Mouse (Mus musculus): ENCODE data around the gene Negr1.

The Negr1 gene

GRCm38 (mm10) chr3:156561524-156562423 lies at the start of gene Negr1:
Gene Negr1, plus strand, starts transcription at chr3:156561794.
- DNase-seq = peak; percentile 84

GRCm38 (mm10) chr3:156526461-156526933 lies 35.1 kb upstream of the Negr1 start:
- DNase-seq = no peak

- no peak for DNase-seq
Measured at GRCm38 (mm10) chr3:156527231-156527995, 34.2 kb upstream of the Negr1 start.

DNA sequence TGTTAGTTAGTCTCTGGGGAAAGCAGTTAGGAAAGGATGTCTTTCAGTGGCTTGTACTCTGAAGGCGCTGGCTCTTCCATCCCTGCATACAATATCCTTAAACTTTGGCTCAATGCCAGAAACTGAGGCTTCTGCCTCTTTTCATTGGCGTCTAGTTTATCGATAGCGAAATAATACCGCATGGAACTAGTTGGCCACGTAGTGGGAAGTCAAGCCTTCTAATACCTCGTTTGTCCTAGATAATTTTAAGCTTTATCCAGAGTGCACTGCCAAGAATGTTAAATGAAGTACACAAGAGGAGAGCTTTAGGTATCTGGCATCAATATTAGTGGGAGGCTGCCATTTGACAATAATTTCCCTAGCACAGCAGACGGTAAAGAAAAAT lies 2.2 kb upstream of the Negr1 start:
- DNase-seq = no peak

DNA sequence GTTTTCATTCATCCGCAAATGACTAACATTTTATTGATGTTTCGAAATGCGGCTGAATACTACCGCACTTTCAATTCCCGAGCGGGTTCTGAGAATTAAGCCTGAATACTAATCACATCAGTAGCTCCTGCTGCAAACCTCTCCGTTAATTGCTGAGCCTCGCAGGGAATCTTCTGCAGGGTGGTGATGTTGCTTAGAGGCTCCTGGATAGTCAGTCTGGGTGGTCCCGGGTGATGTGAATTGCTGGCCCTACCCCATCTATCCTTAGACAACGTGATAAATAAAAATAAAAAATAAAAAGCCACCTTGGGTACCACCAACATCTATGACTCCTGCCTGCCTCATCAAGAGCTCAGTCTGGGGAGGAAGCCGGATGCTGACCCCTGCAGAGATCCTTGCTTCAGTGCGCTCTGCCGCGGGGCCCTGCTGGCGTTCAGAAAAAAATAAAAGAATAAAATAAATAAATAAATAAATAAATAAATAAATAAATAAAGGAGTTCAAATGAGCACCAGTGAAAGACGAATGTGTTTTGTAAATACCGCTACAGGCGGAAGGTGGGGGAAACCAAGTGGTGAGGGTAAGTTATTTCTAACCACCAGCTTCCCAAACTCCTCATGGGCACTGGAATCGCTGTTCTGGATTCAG lies 1.6 kb upstream of the Negr1 start:
- DNase-seq = peak; percentile 31

DNA sequence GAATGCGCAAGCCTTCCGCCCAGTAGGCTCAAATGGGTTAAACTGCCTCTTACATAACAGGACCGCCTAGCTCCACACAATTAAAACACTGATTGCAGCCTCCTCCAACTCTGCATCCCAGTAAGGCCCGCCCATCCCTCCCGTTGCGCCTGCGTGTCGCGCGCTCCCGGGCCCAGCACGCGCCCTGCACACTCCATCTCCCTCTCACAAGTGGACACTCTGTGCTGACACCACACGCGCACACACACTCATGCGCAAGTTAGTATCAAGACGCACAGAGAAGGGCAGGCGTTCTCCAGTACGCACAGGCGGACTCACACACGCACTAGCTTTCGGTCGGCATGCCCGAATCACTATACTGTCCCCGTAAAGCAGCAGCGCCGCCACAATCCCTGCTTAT lies 828 bp upstream of the Negr1 start:
- peak; percentile 85 for DNase-seq

DNA sequence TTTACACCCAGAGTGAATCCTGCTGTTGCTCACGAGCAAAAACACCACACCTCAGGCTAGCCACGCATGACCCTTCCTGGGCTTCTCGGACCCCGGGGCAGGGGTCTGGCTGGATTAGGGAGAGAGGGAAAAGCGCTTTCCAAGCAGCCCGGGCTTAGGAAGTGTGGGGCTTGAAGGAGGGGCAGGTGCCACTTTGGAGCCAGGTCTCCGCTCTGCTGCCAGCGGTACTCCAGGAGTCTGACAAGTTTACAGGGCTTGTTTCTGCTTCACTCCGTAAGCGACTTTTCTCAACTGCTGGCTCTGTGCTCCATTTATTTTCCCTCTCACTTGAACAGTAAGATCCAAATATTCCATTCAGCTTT lies 811 bp downstream of the Negr1 start:
- peak; percentile 14 for DNase-seq

DNA sequence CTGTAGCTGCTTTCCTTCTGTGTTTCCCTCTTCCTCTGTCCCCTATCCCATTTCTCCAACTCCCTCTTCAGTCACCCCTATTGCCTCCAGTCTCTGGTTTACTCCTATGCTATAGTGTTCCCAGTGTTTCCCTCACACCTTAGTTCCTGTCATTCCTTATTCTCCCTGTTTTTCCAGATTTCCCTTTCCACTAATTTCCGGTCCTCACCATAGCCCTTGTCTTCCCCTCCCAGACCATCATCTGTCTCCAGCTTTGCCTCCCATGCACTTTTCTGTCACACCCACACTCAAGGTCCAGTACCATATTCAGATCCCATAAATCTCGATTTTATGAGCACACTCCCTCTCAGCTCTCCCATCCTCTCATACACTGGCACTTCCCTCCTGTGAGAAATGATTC lies 1.2 kb downstream of the Negr1 start:
- no peak for DNase-seq

- DNase-seq = no peak
Measured at GRCm38 (mm10) chr3:156563353-156563752, 1.8 kb downstream of the Negr1 start.

- no peak for DNase-seq
Measured at GRCm38 (mm10) chr3:156573465-156573864, 11.9 kb downstream of the Negr1 start.

GRCm38 (mm10) chr3:156576292-156576691 lies 14.7 kb downstream of the Negr1 start:
- DNase-seq = peak; percentile 9

DNA sequence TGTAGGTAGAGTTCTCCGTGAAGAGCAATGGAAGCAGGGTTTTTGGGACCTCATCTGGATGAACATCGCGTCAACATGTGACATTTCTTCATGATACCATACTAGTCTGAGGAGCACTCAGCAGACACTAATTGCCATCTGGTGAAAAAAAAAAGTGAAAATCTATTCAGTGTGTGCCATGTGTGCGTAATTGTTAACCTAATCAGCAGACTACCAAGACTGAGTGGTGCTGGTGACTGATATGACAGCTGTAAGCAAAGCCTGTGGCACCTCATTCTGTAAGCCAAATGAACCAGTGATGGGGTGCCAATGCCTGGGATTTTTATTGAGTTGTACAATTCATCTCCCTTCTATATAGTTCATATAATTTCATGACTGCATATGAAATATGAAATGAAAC lies 29.0 kb downstream of the Negr1 start:
- no peak for DNase-seq

DNA sequence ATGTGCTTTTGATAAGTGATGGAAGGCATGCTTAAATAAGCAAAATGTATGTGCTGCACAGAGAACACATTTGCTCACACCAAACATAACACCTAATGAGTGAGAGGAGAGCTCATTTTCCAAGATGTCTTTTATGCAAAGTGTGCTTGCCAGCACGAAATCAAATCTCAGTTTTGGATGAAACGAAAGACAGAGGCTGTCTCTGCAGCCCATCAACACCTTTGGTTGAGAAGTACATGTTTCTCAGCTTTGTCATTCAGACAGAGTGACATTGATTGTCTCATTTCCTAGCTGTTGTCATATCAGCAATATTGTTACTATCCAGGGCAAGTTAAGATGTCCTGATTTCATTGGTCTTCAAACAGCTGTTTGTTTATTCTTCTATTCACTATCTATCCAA lies 29.5 kb downstream of the Negr1 start:
- no peak for DNase-seq

DNA sequence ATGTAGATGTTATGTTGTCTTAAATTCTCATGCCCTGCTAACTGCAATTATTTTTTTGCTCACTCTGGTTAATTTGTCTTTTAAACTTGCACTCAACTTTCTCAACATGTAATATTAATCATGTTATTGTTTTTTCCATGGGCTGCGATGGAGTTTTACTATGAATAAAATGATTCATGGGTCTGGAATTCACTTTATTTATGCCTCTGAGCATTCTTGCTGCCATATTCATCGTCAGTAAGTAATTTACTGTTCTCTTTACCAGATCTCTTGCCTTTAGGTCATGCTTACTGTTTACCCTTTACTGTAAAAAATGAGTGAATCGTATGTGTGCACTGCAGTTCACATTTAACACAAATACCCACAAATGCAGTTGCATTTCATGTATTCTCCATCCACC lies 45.3 kb downstream of the Negr1 start:
- DNase-seq = no peak

- DNase-seq = no peak
Measured at GRCm38 (mm10) chr3:156619921-156620320, 58.3 kb downstream of the Negr1 start.

GRCm38 (mm10) chr3:156628594-156628993 lies 67.0 kb downstream of the Negr1 start:
- DNase-seq = no peak

DNA sequence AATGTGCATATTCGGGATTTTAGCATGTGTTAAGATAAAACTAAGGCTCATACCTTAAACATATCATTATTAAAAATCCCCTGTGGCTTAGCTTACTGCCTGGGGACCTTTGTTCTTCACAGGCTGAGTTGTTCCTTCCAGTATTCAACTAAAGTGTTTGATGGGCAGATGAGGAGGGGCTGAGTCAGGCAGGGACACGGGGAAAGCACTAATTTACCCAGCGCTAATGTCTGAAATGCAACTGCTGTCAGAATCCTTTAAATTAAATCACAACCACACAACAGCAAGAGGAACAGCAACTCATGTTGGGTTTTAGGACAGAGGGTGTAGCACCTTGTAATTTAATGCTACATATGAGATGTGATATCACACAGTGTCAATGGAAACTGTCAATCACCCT lies 71.3 kb downstream of the Negr1 start:
- no peak for DNase-seq

DNA sequence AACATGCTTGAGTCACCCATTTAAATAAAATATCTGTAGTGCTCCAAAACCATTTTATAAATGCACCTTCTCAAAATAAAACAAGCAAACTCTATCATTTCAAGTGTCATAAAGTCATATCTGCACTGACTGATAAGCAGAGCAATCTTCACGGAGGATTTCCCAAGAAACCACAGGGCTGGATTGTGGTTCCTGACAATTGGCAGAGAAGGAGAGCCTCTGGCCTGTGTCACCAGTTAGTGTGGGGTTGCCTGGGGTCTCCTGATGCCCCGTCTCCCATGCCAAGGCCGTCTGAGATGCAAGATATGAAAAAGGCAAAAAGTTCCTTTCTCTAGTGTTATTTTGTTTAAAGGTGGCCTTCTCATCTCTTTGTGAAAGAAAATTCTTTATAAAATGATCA lies 77.8 kb downstream of the Negr1 start:
- no peak for DNase-seq

DNA sequence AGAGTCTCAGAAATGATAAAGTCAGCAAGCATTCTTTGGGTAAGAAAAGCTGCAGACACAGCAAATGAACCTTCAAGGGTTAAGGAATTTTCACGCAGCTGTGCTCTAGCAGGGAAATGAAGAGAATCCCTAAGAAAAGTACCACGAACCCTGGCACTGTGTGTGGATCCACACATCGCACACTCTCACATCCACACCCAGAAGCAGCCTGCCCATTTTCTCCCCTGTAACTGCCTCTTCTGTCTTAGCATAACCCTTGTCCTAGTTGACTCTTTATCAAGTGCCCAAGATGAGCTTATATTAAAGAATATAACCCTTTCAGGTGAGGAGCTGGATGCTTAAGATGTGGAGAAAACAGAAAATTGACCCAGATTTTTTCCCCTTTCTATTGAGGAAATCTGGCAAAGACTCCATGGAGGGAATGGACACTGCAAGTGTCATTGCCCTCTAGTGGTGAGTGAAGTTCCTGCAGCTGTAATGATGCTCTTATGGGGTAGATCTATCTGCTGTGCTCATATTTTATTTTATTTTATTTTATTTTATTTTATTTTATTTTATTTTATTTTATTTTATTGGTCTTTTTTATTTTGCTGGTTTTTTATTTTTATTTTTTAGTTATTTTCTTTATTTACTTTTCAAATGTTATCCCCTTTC lies 82.2 kb downstream of the Negr1 start:
- DNase-seq = peak; percentile 60

- no peak for DNase-seq
Measured at GRCm38 (mm10) chr3:156648378-156648777, 86.8 kb downstream of the Negr1 start.

- DNase-seq = no peak
Measured at GRCm38 (mm10) chr3:156662553-156662952, 101.0 kb downstream of the Negr1 start.

GRCm38 (mm10) chr3:156672560-156672959 lies 111.0 kb downstream of the Negr1 start:
- DNase-seq = no peak

GRCm38 (mm10) chr3:156690059-156690605 lies 128.5 kb downstream of the Negr1 start:
- no peak for DNase-seq

All from kidney, postnatal 10 days (tissue).